In genomic region chr11:20958233-20958632, GRCm38 (mm10) we compare ENCODE assay signal across 10 mouse cellular contexts.
DNase-seq lines count a peak whose midpoint lies in the region; ATAC-seq lines count a peak whose summit lies in the region.
"Had no signal": no experiment of that assay in that cellular context is flagged by ENCODE, and none has a peak within 500 bp of the region (broad histone marks: within the 10 kb centered on the region; RNA-seq: fewer than 3 reads in every experiment).

No protein-coding gene starts in this region.

- ATAC-seq in forebrain, embryonic 16.5 days: no peak

- peak; percentile 49 for DNase-seq in heart, adult 8-10 months (ENCODE audit: low spot score)
- no peak for DNase-seq in heart, postnatal 25 days (ENCODE audit: low spot score)
- DNase-seq in embryo, embryonic 9.5 days (ENCODE audit: extremely low spot score): peak; percentile 47
- peak; percentile 28 to 36 for DNase-seq in kidney, adult 8-10 months
- peak; percentile 63 for DNase-seq in lung, postnatal 36 days
- no peak for DNase-seq in c-Kit-positive CD71-positive TER-119-positive erythroid progenitor cells, embryonic 14.5 days (ENCODE audit: low spot score)
- DNase-seq in ovary, postnatal 14 days (ENCODE audit: low spot score): no peak
- DNase-seq: layer of hippocampus, postnatal 36 days had no signal

- no peak overlapping the region for H3K9ac ChIP-seq in forebrain, embryonic 16.5 days (replicated peaks; ENCODE audit: low read depth, low read length)
- H3K9ac ChIP-seq: neural tube, embryonic 15.5 days had no signal

- intact Hi-C loops in heart, postnatal 25 days (cut with DNase I): loop anchor here (5.0 kb wide), 1 partner anchor 41 kb away; no protein-coding TSS in a partner anchor

- H3K27ac ChIP-seq in forebrain, embryonic 16.5 days (ENCODE audit: low read length): no peak overlapping the region
- H3K27ac ChIP-seq: neural tube, embryonic 15.5 days had no signal

- H3K27me3 ChIP-seq in forebrain, embryonic 16.5 days (replicated peaks; ENCODE audit: control insufficient read depth, insufficient read depth, low read length): no peaks in the 10 kb centered on the region
- H3K27me3 ChIP-seq: neural tube, embryonic 15.5 days had no signal

- no peak overlapping the region for H3K4me2 ChIP-seq in forebrain, embryonic 16.5 days (ENCODE audit: low read length)
- H3K4me2 ChIP-seq: neural tube, embryonic 15.5 days had no signal

- no peaks in the 10 kb centered on the region for H3K4me1 ChIP-seq in forebrain, embryonic 16.5 days (replicated peaks; ENCODE audit: control insufficient read depth, insufficient read depth, low read length)
- H3K4me1 ChIP-seq: neural tube, embryonic 15.5 days had no signal

- H3K4me3 ChIP-seq in forebrain, embryonic 16.5 days (replicated peaks; ENCODE audit: low read length): no peak overlapping the region
- H3K4me3 ChIP-seq: neural tube, embryonic 15.5 days had no signal

- H3K9me3 ChIP-seq in forebrain, embryonic 16.5 days (ENCODE audit: control insufficient read depth, low read length): no peaks in the 10 kb centered on the region
- H3K9me3 ChIP-seq: neural tube, embryonic 15.5 days had no signal

- WGBS in forebrain, embryonic 16.5 days: 18% methylated on average over 5 of the region's 5 CpGs

- no peaks in the 10 kb centered on the region for H3K36me3 ChIP-seq in forebrain, embryonic 16.5 days (ENCODE audit: control insufficient read depth, insufficient read depth)
- H3K36me3 ChIP-seq: neural tube, embryonic 15.5 days had no signal

Comparison
In these comparisons a context has a peak if more than half of its experiments do, and no peak if none do; other contexts are left out.
1. DNase-seq: peak in heart, adult 8-10 months (single experiment), embryo, embryonic 9.5 days (single experiment), kidney, adult 8-10 months (2 of 2) and lung, postnatal 36 days (single experiment); none in heart, postnatal 25 days (single experiment), c-Kit-positive CD71-positive TER-119-positive erythroid progenitor cells, embryonic 14.5 days (single experiment) and ovary, postnatal 14 days (single experiment).